Mouse (Mus musculus) erythroblast, embryonic 14.5 days (primary cell): Measurements from ENCODE around the gene Nucks1.

Experiments
- GATA1 ChIP-seq: IDR thresholded peaks from 2 replicates; pipeline ENCODE4 v1.6.1; 2012; ENCODE audit warnings: low read length, inconsistent platforms, mixed read lengths
- TAL1 ChIP-seq: IDR thresholded peaks from 3 replicates; pipeline ENCODE4 v1.6.1; 2012; ENCODE audit warnings: low read length, inconsistent platforms, mixed read lengths

DNA sequence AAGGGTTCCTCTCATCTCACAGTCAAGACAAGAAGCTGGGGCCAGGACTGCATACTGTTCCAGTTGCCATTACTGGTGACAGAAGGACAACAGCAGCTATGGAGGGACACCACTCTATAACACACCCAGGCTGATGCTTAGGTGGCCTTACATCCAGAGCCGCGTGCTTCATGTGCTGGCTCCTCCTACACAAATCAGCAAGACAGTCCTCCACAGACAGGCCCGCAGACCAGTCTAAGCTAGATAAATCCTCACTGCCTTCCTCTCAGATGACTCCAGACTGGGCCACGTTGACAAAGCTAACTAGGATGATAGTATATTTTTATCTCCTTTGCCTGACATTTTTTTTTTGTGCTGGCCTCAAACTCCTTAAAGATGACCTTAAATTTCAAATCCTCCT, 48.5 kb upstream of the Nucks1 start:
- no peak for TF ChIP-seq TAL1
- TF ChIP-seq GATA1: no peak
